Mouse (Mus musculus) heart, embryonic 13.5 days (tissue): ENCODE measurements around the gene Paqr8. TPM values are rescaled to one million over a fixed set of nuclear protein-coding genes. Genes with fewer than 3 reads are reported as not detected.
A peak's percentile ranks its signal among the peaks of the same experiment; 100 is the strongest.

Source experiments
- ATAC-seq: fragments of 200-750 bp; cut with Nextera tagmentation; 2 replicates; pipeline ENCODE4 v1.8.0; 2017; ENCODE audit warnings: moderate TSS enrichment; ENCODE audit not compliant: insufficient number of reproducible peaks, low FRiP score, low TSS enrichment; ENCODE audit errors: extremely low read depth
- H3K27ac ChIP-seq: fragments of 300-500 bp; sonication (generic); replicated peaks from 2 replicates; pipeline ENCODE4 v1.5.1; 2015; ENCODE audit warnings: moderate library complexity, mild to moderate bottlenecking, inconsistent platforms
- H3K27me3 ChIP-seq: fragments of 300-500 bp; sonication (generic); replicated peaks from 2 replicates; pipeline ENCODE4 v1.6.1; 2015; ENCODE audit warnings: mild to moderate bottlenecking, inconsistent platforms
- H3K36me3 ChIP-seq: fragments of 300-500 bp; sonication (generic); 2 replicates; pipeline ENCODE4 v1.6.1; 2015; ENCODE audit warnings: mild to moderate bottlenecking, inconsistent platforms
- H3K4me1 ChIP-seq: fragments of 300-500 bp; sonication (generic); 2 replicates; pipeline ENCODE4 v1.6.1; 2015; ENCODE audit warnings: inconsistent platforms
- H3K4me2 ChIP-seq: fragments of 300-500 bp; sonication (generic); 2 replicates; pipeline ENCODE4 v1.6.1; 2015; ENCODE audit warnings: inconsistent platforms, mild to moderate bottlenecking, moderate library complexity
- H3K4me3 ChIP-seq: fragments of 300-500 bp; sonication (generic); 2 replicates; pipeline ENCODE4 v1.5.1; 2015; ENCODE audit warnings: moderate library complexity, mild to moderate bottlenecking, inconsistent platforms
- H3K9ac ChIP-seq: fragments of 300-500 bp; sonication (generic); 2 replicates; pipeline ENCODE4 v1.6.1; 2015; ENCODE audit warnings: inconsistent platforms, mild to moderate bottlenecking, moderate library complexity
- H3K9me3 ChIP-seq: fragments of 300-500 bp; sonication (generic); 2 replicates; pipeline ENCODE4 v1.6.1; 2016; ENCODE audit warnings: inconsistent platforms
- WGBS: fragments of 180-500 bp; shearing (Covaris S2); methylation state at CpG from one replicate; pipeline ENCODE4 v1.1.7; 2015; ENCODE audit warnings: mixed read lengths; 5-methylcytosine and 5-hydroxymethylcytosine counted together
- polyA plus RNA-seq: library from polyadenylated mRNA; unstranded; fragments of >200 nt; fragmentation: Nextera tagmentation; extraction: Ambion mirVana; gene quantifications from 2 replicates; pipeline ENCODE4 v1.2.1, GENCODE M21; 2015

Gene Paqr8
- polyA plus RNA-seq, 1 experiment from 2014 or later, result 3.0 TPM

DNA sequence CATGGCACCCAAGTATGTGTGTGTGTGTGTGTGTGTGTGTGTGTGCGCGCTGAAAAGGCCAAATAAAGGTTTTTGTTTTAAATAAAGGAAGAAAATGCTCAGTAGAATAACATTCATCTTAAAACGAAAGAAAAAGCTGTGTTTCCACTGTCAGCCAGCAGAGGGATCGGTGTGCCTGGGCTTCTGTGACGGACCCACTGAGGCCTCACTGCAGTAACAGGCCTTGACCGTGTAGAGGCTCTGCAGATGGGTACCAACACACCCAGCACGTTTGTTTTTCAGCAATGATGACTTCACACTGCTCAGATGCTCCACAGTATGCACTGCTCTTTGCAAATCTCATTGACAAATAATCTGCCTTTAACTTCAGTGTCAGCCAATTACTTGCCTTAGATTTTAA, 43.1 kb downstream of the Paqr8 start:
- peaks cover 6% of the 10 kb centered on the region; the same call in 1 of the 2 replicates for H3K4me1 ChIP-seq
- H3K36me3 ChIP-seq, result peaks cover 11% of the 10 kb centered on the region
- no peak overlapping the region for H3K27ac ChIP-seq
- 12% methylated on average over 7 of the region's 7 CpGs for WGBS
- ATAC-seq, result no peak
- no peaks in the 10 kb centered on the region for H3K9me3 ChIP-seq
- no peak overlapping the region for H3K9ac ChIP-seq
- H3K27me3 ChIP-seq, result no peaks in the 10 kb centered on the region
- H3K4me3 ChIP-seq, result no peak overlapping the region
- no peak overlapping the region for H3K4me2 ChIP-seq

DNA sequence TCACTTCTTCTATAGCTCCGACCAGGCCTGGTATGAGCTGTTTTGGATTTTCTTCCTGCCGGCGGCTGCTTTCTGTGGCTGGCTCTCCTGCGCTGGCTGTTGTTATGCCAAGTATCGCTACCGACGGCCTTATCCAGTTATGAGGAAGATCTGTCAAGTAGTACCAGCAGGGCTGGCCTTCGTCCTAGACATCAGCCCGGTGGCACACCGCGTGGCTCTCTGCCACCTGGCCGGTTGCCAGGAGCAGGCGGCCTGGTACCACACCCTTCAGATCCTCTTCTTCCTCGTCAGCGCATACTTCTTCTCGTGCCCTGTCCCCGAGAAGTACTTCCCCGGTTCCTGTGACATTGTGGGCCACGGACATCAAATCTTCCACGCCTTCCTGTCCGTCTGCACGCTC, 44.7 kb downstream of the Paqr8 start:
- WGBS, result 60% methylated on average over 22 of the region's 22 CpGs
- no peak overlapping the region for H3K27ac ChIP-seq
- no peak overlapping the region for H3K4me2 ChIP-seq
- H3K9ac ChIP-seq, result no peak overlapping the region
- ATAC-seq, result peak; percentile 23; the same call in 1 of the 2 replicates
- H3K4me3 ChIP-seq, result no peak overlapping the region
- no peaks in the 10 kb centered on the region for H3K9me3 ChIP-seq
- H3K36me3 ChIP-seq, result peaks cover 11% of the 10 kb centered on the region
- H3K4me1 ChIP-seq, result peaks cover 6% of the 10 kb centered on the region; the same call in 1 of the 2 replicates
- H3K27me3 ChIP-seq, result no peaks in the 10 kb centered on the region

DNA sequence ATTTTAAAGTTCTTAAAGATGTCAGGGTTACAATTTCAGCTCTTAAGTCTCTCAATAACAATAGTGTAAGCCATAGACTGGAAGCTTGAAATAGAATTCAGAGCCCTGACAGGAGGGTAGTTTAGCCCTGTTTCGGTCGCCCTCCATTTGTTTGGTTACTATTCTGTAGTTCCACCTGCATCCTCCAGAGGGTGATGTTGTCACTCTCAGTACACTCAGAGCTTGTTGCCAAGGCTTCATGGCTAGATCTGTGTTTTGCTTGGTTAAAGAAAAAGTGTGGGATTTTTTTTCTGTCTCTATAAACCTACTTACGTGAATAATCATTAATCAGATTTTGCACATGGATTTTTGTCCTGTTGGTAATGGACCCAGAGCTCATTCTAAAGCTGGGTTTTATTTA, 48.6 kb downstream of the Paqr8 start:
- peaks cover 6% of the 10 kb centered on the region; the same call in 1 of the 2 replicates for H3K4me1 ChIP-seq
- no peaks in the 10 kb centered on the region for H3K27me3 ChIP-seq
- H3K4me2 ChIP-seq, result no peak overlapping the region
- peaks cover 11% of the 10 kb centered on the region for H3K36me3 ChIP-seq
- no peak overlapping the region for H3K9ac ChIP-seq
- H3K27ac ChIP-seq, result no peak overlapping the region
- no peak for ATAC-seq
- H3K4me3 ChIP-seq, result no peak overlapping the region
- H3K9me3 ChIP-seq, result peaks cover 4% of the 10 kb centered on the region; the same call in 1 of the 2 replicates
- WGBS, result 32% methylated on average over 3 of the region's 3 CpGs

DNA sequence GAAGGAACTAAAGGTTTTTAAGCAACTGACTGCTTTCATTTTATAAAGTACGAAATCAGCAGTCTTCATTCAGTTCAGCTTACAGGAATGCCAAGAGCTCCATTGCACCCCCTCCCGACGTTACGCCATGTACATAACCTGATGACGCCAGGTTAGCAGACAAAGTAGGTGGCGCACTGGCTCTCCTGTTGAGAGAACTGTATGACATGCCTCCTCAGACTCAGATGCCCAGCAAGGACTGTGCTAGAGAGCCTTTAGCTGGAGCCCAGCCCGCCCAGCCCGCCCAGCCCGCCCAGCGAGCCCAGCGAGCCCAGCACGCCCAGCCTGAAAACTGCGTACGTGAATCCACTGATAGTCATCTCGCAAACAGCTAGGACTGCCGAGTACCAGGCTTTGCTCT, 49.7 kb downstream of the Paqr8 start:
- peak overlapping the region; percentile 37 for H3K4me2 ChIP-seq
- ATAC-seq, result no peak
- no peak overlapping the region for H3K4me3 ChIP-seq
- H3K27ac ChIP-seq, result no peak overlapping the region
- no peaks in the 10 kb centered on the region for H3K27me3 ChIP-seq
- WGBS, result 33% methylated on average over 16 of the region's 16 CpGs
- no peaks in the 10 kb centered on the region; the same call in 1 of the 2 replicates for H3K4me1 ChIP-seq
- peaks cover under 1% of the 10 kb centered on the region for H3K36me3 ChIP-seq
- H3K9ac ChIP-seq, result 0 out of 2 replicates have a peak overlapping the region, but pooled peaks have one; percentile 28
- H3K9me3 ChIP-seq, result peaks cover 4% of the 10 kb centered on the region; the same call in 1 of the 2 replicates

DNA sequence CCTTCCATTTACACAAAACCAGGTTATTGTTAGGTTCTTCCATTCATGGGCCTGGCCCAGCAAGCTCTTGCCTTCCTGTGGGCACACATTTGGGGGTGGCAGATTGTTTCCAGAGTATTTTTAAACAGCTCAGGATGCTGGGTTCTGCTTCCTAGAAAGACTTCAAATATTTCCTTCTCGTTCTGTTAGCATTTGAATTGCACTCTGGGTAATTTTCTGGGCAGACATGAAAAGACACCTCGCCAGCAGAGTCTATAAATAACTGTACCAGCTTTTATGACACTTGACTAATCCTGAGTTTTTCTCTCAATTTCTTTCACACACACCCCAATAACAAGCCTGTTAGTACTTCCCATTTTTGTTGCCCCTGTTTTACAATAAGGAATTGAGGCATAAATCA, 50.9 kb downstream of the Paqr8 start:
- H3K27me3 ChIP-seq, result no peaks in the 10 kb centered on the region
- 25% methylated on average over 2 of the region's 2 CpGs for WGBS
- H3K4me2 ChIP-seq, result no peak overlapping the region
- no peak overlapping the region for H3K27ac ChIP-seq
- no peak overlapping the region for H3K4me3 ChIP-seq
- peaks cover 4% of the 10 kb centered on the region; the same call in 1 of the 2 replicates for H3K9me3 ChIP-seq
- no peaks in the 10 kb centered on the region for H3K36me3 ChIP-seq
- no peaks in the 10 kb centered on the region for H3K4me1 ChIP-seq
- H3K9ac ChIP-seq, result no peak overlapping the region
- no peak for ATAC-seq

DNA sequence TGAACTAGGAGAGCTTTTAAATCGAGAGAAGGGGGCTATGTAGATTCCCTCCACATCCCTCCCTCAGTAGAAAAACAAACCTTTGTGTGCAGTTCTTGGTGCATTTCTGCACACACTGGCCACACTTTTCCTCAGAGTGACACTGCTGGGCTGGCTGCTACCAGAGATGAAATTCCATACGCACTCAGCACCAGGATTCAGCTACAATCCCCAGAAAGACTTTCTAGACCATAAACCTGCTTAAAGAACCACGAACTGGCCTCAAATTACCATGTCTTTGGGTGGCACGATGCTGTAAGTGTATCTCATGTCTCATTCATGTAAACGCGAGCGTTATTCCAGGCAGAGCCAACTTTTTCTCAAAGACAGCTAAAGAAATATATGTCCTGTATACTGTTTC, 51.5 kb downstream of the Paqr8 start:
- no peaks in the 10 kb centered on the region for H3K4me1 ChIP-seq

DNA sequence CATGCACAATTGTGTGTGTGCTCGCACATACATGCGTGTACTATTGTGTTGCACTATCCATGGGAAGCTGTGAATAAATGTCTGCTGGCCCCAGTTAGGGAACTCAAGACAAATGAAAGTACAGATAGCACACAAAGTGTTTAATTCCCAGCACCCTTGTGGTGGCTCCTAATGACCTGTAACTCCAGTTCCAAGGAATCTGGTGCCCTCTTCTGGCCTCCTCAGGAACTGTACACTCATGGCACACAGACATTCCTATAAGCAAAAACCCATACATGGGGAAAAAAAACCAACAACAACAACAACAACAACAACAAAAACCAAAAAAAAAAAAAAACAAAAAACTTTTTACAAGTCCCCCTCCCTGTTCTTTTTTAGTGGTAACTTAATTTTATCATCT, 52.6 kb downstream of the Paqr8 start:
- H3K27ac ChIP-seq, result no peak overlapping the region
- H3K4me3 ChIP-seq, result no peak overlapping the region
- no peaks in the 10 kb centered on the region for H3K36me3 ChIP-seq
- peaks cover 4% of the 10 kb centered on the region; the same call in 1 of the 2 replicates for H3K9me3 ChIP-seq
- no peak overlapping the region for H3K4me2 ChIP-seq
- H3K9ac ChIP-seq, result no peak overlapping the region
- WGBS, result 97% methylated on average over 2 of the region's 2 CpGs
- ATAC-seq, result no peak
- no peaks in the 10 kb centered on the region for H3K27me3 ChIP-seq
- H3K4me1 ChIP-seq, result no peaks in the 10 kb centered on the region

More for the DNA sequence above, 51.5 kb downstream of the Paqr8 start:
- Histone ChIP-seq H3K4me2 (no peak overlapping the region), H3K9me3 (peaks cover 4% of the 10 kb centered on the region; the same call in 1 of the 2 replicates), H3K9ac (no peak overlapping the region), H3K4me3 (no peak overlapping the region), H3K27me3 (no peaks in the 10 kb centered on the region), H3K36me3 (no peaks in the 10 kb centered on the region), H3K27ac (no peak overlapping the region)
- WGBS, result 79% methylated on average over 7 of the region's 7 CpGs
- no peak for ATAC-seq

DNA sequence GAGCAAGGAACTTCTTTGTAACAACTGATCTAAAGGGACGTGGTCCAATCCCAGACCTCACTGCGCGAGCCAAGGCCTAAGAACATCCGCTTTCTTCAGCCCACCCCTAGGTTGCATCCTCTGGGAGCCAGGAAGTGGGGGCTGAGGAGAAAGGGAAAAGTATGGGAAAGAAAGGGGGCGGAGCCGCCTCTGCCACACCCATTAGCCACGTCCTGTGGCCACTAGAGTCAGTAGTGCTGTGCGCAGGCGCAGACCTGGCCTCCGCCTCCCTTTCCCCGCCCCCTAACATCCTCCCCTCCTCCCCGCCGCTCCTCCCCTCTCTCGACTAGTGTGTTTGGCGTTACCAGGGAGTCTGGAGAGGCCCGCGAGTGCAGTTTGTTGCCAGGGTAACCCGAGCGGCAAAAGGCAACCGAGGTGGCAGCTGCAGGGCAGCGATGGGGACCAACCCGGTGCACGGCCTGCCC, 60.9 kb downstream of the Paqr8 start, which contains the start of gene Efhc1:
Efhc1 (plus strand) TSS at position 327 of the 464 bp plus-strand sequence.
- H3K4me2 ChIP-seq, result peak within 1 kb of the TSS; percentile 88
- H3K36me3 ChIP-seq, result no peaks in the 10 kb centered on the region
- H3K27ac ChIP-seq, result peak within 1 kb of the TSS; percentile 61
- ATAC-seq, result peak; percentile 91
- H3K9ac ChIP-seq, result peak within 1 kb of the TSS; percentile 81
- peaks cover 11% of the 10 kb centered on the region for H3K4me1 ChIP-seq
- H3K9me3 ChIP-seq, result no peaks in the 10 kb centered on the region
- peak within 1 kb of the TSS; percentile 68 for H3K4me3 ChIP-seq
- no peaks in the 10 kb centered on the region for H3K27me3 ChIP-seq
- WGBS, result under 1% methylated on average over 23 of the region's 23 CpGs

DNA sequence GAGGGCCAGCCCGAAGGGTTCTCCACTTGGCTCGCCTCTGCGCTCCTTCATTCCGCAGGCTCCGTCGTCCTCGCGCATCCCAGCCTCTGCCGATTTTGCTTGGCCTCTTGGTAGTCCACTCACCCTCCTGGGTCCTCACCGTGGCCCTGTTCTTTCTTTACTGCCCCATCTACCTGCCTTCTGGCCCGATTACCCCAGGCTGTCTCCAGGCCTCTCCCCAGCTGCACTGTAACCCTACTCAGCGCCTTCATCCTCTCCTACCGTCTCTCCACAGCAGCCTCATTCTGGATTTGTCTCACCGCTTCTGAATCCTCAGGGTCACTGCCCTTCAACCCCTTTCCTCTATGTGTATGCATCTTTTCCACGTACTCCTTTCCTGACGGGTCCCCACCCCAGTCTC, 61.4 kb downstream of the Paqr8 start:
- no peaks in the 10 kb centered on the region for H3K9me3 ChIP-seq
- H3K27ac ChIP-seq, result peak overlapping the region; percentile 39
- peak overlapping the region; percentile 68 for H3K4me3 ChIP-seq
- no peaks in the 10 kb centered on the region for H3K36me3 ChIP-seq
- H3K27me3 ChIP-seq, result no peaks in the 10 kb centered on the region
- H3K4me2 ChIP-seq, result peak overlapping the region; percentile 88
- peaks cover 11% of the 10 kb centered on the region for H3K4me1 ChIP-seq
- peak overlapping the region; percentile 81 for H3K9ac ChIP-seq
- no peak for ATAC-seq
- 7% methylated on average over 16 of the region's 16 CpGs for WGBS

DNA sequence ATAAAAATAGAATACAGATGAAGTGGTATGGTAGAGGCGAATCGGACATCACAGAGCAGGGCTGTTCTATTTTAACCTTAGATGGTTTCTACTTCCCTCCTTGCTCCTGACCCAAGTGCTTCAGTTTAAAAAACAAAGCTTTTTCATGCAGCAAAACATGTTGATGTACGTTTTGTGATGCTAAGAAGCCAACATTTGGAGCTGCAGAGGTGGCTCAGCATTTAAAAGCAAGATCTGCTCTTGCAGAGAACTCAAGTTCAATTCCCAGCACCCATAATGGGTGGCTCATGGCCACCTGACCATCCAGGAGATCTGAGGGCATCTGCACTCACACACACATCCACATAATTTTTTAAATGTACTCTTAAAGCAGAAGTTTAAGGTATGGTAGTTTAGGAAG, 64.5 kb downstream of the Paqr8 start:
- no peaks in the 10 kb centered on the region for H3K9me3 ChIP-seq
- no peak overlapping the region for H3K27ac ChIP-seq
- WGBS, result 71% methylated on average over 3 of the region's 3 CpGs
- no peak for ATAC-seq
- H3K27me3 ChIP-seq, result no peaks in the 10 kb centered on the region
- no peak overlapping the region for H3K9ac ChIP-seq
- peaks cover 11% of the 10 kb centered on the region for H3K4me1 ChIP-seq
- no peak overlapping the region for H3K4me2 ChIP-seq
- H3K4me3 ChIP-seq, result no peak overlapping the region
- H3K36me3 ChIP-seq, result no peaks in the 10 kb centered on the region

DNA sequence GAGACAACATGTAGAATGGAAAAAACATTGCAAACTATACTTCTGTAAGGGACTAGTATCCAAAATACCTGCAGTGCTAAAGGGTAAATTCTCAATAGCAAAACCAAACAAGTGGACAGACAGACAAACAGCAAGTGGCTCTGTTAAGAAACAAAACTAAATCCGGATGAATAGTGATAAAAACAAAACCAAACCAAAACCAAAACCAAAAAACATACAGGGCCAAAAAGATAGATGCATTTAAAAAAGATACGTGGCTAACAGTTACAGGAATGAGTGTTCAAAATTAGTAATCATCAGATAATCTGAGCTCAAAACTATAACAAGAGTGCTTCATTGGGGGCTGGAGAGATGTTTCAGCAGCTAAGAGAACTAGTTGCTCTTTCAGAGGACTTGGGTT, 79.2 kb downstream of the Paqr8 start:
- Histone ChIP-seq H3K27me3 (no peaks in the 10 kb centered on the region), H3K4me2 (no peak overlapping the region), H3K9me3 (no peaks in the 10 kb centered on the region), H3K4me1 (no peaks in the 10 kb centered on the region), H3K36me3 (no peaks in the 10 kb centered on the region), H3K27ac (no peak overlapping the region), H3K9ac (no peak overlapping the region), H3K4me3 (no peak overlapping the region)
- WGBS, result 81% methylated on average over 2 of the region's 2 CpGs
- ATAC-seq, result no peak

DNA sequence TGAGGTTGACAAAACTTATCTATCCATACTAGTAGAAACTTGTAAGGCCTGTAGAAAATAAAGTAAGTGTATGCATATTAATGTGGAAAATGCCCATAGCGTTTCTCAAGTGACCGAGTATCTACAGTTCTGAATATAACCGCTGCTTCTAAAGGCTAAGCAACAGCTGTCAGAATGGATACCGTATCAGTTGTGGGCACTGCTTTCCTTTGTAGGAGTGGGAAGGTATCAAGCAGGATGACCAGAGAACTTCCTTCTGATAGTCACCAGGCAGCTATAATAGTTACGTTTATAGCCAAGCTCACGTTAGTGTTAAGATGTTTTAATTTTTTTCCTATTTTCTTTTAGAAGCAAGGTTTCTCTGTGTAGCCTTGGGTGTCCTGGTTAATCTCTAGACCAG, 83.0 kb downstream of the Paqr8 start:
- 78% methylated on average over 6 of the region's 6 CpGs for whole genome bisulfite sequencing
- no peaks in the 10 kb centered on the region for H3K4me1 ChIP-seq
- peaks cover 4% of the 10 kb centered on the region; the same call in 1 of the 2 replicates for H3K9me3 ChIP-seq
- no peak overlapping the region for H3K9ac ChIP-seq
- no peaks in the 10 kb centered on the region for H3K27me3 ChIP-seq
- ATAC-seq, result no peak
- H3K4me3 ChIP-seq, result no peak overlapping the region
- H3K4me2 ChIP-seq, result no peak overlapping the region
- H3K27ac ChIP-seq, result no peak overlapping the region
- H3K36me3 ChIP-seq, result no peaks in the 10 kb centered on the region
